Mouse (Mus musculus) brain, embryonic 14.5 days (tissue): Measurements from ENCODE around the gene Rgs7.

ENCODE experiments used
- CTCF ChIP-seq: fragments of 200-500 bp; IDR thresholded peaks from 2 replicates; pipeline ENCODE4 v1.5.1; 2012; ENCODE audit warnings: inconsistent platforms, mild to moderate bottlenecking, moderate library complexity, borderline replicate concordance; ENCODE audit not compliant: insufficient read depth, insufficient read length; ENCODE audit errors: extremely low read depth
- POLR2A ChIP-seq: fragments of 200-500 bp; IDR thresholded peaks from 2 replicates; pipeline ENCODE4 v1.6.1; 2012; ENCODE audit warnings: mild to moderate bottlenecking, inconsistent platforms, borderline replicate concordance; ENCODE audit not compliant: poor library complexity, insufficient read depth, insufficient read length, severe bottlenecking; ENCODE audit errors: extremely low read depth

DNA sequence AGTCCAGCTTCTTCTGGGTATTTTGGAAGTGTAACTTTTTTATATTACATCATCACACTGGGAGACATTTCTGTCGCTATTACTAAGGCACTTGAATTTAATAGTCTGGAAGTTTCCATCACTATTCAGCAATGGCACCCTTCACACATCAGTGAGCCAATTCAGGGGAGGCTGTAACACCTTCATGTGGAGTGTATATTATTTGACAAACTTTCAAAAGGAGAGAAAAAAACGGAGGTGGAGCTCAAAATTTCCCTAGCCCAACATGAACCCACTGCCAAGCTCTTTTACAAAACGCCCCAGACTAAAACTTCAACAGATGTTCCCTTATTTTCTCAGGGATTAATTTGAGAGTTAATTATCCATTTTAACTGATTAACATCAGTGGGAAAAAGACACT is 191.9 kb downstream of the Rgs7 start:
- TF ChIP-seq CTCF (no peak), POLR2A (no peak)
